Mouse (Mus musculus): ENCODE data around the gene Ptcd1. TPM values are rescaled to one million over a fixed set of nuclear protein-coding genes. Genes with fewer than 3 reads are reported as not detected.
A peak's percentile ranks its signal among the peaks of the same experiment; 100 is the strongest.

The Ptcd1 gene
- polyA plus RNA-seq, 2 experiments = 5.4 to 5.5 TPM

DNA sequence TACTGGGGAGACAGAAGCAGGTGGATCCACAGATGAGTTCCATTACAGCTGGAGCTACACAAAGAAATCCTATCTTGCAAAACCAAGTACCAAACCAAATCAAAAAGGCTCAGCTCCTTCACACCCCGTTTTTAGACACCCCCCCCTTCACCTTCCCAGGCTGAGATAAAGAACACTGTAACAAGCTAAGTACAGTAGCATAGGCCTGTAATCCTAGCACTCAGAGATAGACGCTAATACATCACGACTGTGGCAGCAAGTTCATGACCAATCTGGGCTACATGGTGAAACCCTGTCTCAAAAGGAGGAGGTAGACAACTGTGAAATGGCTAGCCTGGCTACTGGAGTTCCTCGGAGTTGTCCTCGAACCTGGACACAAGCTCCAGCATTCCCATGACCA is 23.5 kb upstream of the Ptcd1 start:
- Histone ChIP-seq H3K4me2 (ENCODE audit: low read depth) (peak overlapping the region; percentile 87), H3K4me3 (ENCODE audit: insufficient read depth in 1 of 2, low read depth in 2 of 2, low read length in 2 of 2) (peak overlapping the region; percentile 87 to 95), H3K27me3 (ENCODE audit: control insufficient read depth, insufficient read depth, low read length) (no peaks in the 10 kb centered on the region), H3K36me3 (replicated peaks; ENCODE audit: control insufficient read depth, insufficient read depth, low read depth) (peaks cover 34% of the 10 kb centered on the region), H3K9me3 (ENCODE audit: control insufficient read depth, low read length) (no peaks in the 10 kb centered on the region), H3K4me1 (replicated peaks; ENCODE audit: control insufficient read depth in 2 of 2, insufficient read depth in 2 of 2, low read length in 1 of 2) (peaks cover 17 to 25% of the 10 kb centered on the region in 2 experiments), H3K9ac (replicated peaks) (peak overlapping the region; percentile 92), H3K27ac (peak overlapping the region; percentile 65)
- DNase-seq (ENCODE audit: low read depth in 3 of 3, low spot score in 3 of 3) (no peak), ATAC-seq (ENCODE audit: insufficient read depth) (peak; percentile 29; the same call in 1 of the 2 replicates)
- TF ChIP-seq CTCF (IDR thresholded peaks at IDR 0.05; ENCODE audit: low read depth) (no peak), EP300 (IDR thresholded peaks at IDR 0.05; ENCODE audit: low read depth) (0 out of 2 replicates have a peak, but pooled peaks have one; percentile 8)
- 13% methylated on average over 5 of the region's 5 CpGs for WGBS (ENCODE audit: insufficient replicate concordance)

GRCm38 (mm10) chr5:145189416-145189815 is 22.5 kb upstream of the Ptcd1 start:
- H3K36me3 ChIP-seq (replicated peaks; ENCODE audit: control insufficient read depth, insufficient read depth, low read depth) = peaks cover 29% of the 10 kb centered on the region

GRCm38 (mm10) chr5:145185244-145185643 is 18.3 kb upstream of the Ptcd1 start:
- DNase-seq (ENCODE audit: low read depth in 3 of 3, low spot score in 3 of 3) (no peak), ATAC-seq (ENCODE audit: insufficient read depth) (no peak)
- H3K4me3 ChIP-seq (ENCODE audit: insufficient read depth in 1 of 2, low read depth in 2 of 2, low read length in 2 of 2) = no peak overlapping the region
- H3K4me2 ChIP-seq (ENCODE audit: low read depth) = no peak overlapping the region
- peaks cover 14 to 16% of the 10 kb centered on the region in 2 experiments for H3K4me1 ChIP-seq (replicated peaks; ENCODE audit: control insufficient read depth in 2 of 2, insufficient read depth in 2 of 2, low read length in 1 of 2)
- no peak overlapping the region for H3K27ac ChIP-seq
- H3K9ac ChIP-seq (replicated peaks) = no peak overlapping the region
- no peaks in the 10 kb centered on the region for H3K27me3 ChIP-seq (ENCODE audit: control insufficient read depth, insufficient read depth, low read length)
- 77% methylated on average over 2 of the region's 2 CpGs for WGBS (ENCODE audit: insufficient replicate concordance)
- no peaks in the 10 kb centered on the region for H3K9me3 ChIP-seq (ENCODE audit: control insufficient read depth, low read length)
- peaks cover 60% of the 10 kb centered on the region for H3K36me3 ChIP-seq (replicated peaks; ENCODE audit: control insufficient read depth, insufficient read depth, low read depth)
- TF ChIP-seq EP300 (IDR thresholded peaks at IDR 0.05; ENCODE audit: low read depth) (no peak), CTCF (IDR thresholded peaks at IDR 0.05; ENCODE audit: low read depth) (no peak)

More at GRCm38 (mm10) chr5:145189416-145189815, 22.5 kb upstream of the Ptcd1 start:
- Histone ChIP-seq H3K4me2 (ENCODE audit: low read depth) (peak overlapping the region; percentile 87), H3K9me3 (ENCODE audit: control insufficient read depth, low read length) (no peaks in the 10 kb centered on the region), H3K4me3 (ENCODE audit: insufficient read depth in 1 of 2, low read depth in 2 of 2, low read length in 2 of 2) (peak overlapping the region; percentile 18 to 87; a peak in 3 of 4 replicates), H3K9ac (replicated peaks) (no peak overlapping the region), H3K4me1 (replicated peaks; ENCODE audit: control insufficient read depth in 2 of 2, insufficient read depth in 2 of 2, low read length in 1 of 2) (peaks cover 17 to 25% of the 10 kb centered on the region in 2 experiments), H3K27ac (peak overlapping the region; percentile 65), H3K27me3 (ENCODE audit: control insufficient read depth, insufficient read depth, low read length) (no peaks in the 10 kb centered on the region)
- DNase-seq (ENCODE audit: low read depth in 3 of 3, low spot score in 3 of 3) (no peak), ATAC-seq (ENCODE audit: insufficient read depth) (no peak)
- WGBS (ENCODE audit: insufficient replicate concordance) = 32% methylated on average over 6 of the region's 6 CpGs
- no peak for TF ChIP-seq CTCF (IDR thresholded peaks at IDR 0.05; ENCODE audit: low read depth)
- TF ChIP-seq EP300 (IDR thresholded peaks at IDR 0.05; ENCODE audit: low read depth) = no peak

DNA sequence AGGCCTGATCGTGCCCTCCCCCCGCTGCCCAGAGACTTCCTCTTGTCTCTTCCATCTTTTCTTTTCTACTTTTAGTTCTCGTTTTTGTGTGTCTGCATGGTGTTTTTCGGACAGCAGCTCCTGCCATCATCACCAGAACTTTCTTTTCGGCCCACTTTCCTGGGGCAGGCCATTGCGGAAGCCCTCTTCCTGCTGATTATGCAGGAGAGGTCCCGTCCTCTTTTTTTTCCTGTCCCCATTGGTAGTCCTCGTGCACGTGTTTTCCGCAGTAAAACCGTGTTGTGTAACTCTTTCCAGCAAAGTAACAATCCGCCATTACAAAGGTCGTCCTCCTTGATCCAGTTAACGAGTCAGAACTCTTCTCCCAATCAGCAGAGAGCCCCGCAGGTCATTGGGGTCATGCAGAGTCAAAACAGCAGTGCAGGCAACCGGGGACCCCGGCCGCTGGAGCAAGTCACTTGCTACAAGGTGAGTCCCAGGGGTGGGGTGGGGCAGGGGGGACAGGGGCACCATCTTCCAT is 11.6 kb upstream of the Ptcd1 start:
- H3K27me3 ChIP-seq (ENCODE audit: control insufficient read depth, insufficient read depth, low read length) = no peaks in the 10 kb centered on the region
- no peak overlapping the region for H3K9ac ChIP-seq (replicated peaks)
- H3K4me1 ChIP-seq (replicated peaks; ENCODE audit: control insufficient read depth in 2 of 2, insufficient read depth in 2 of 2, low read length in 1 of 2) = no peaks in the 10 kb centered on the region
- no peak overlapping the region for H3K4me2 ChIP-seq (ENCODE audit: low read depth)
- no peak overlapping the region for H3K27ac ChIP-seq
- H3K36me3 ChIP-seq (replicated peaks; ENCODE audit: control insufficient read depth, insufficient read depth, low read depth) = peaks cover 81% of the 10 kb centered on the region
- ATAC-seq (ENCODE audit: insufficient read depth) (no peak; the same call in 1 of the 2 replicates), DNase-seq (ENCODE audit: low read depth in 3 of 3, low spot score in 3 of 3) (no peak)
- no peaks in the 10 kb centered on the region for H3K9me3 ChIP-seq (ENCODE audit: control insufficient read depth, low read length)
- WGBS (ENCODE audit: insufficient replicate concordance) = 77% methylated on average over 18 of the region's 18 CpGs
- no peak overlapping the region for H3K4me3 ChIP-seq (ENCODE audit: insufficient read depth in 1 of 2, low read depth in 2 of 2, low read length in 2 of 2)
- no peak for TF ChIP-seq CTCF (IDR thresholded peaks at IDR 0.05; ENCODE audit: low read depth)
- no peak for TF ChIP-seq EP300 (IDR thresholded peaks at IDR 0.05; ENCODE audit: low read depth)

DNA sequence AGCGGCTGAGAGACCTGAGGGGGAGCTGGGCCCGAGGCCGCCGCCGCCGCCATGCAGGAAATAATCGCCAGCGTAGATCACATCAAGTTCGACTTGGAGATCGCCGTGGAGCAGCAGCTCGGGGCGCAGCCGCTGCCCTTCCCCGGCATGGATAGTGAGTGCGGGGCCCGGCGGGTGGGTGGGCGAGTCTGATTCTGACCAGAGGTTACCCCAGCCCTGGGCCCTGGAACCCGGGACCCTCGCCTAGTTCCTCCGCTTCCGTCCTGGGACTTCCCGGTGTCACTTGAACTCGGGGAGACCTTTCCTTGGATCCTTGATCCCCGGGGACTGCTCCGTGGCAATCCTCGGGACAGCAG is 376 bp upstream of the Ptcd1 start:
- TF ChIP-seq EP300 (IDR thresholded peaks at IDR 0.05; ENCODE audit: low read depth) (no peak), CTCF (IDR thresholded peaks at IDR 0.05; ENCODE audit: low read depth) (no peak)
- H3K4me2 ChIP-seq (ENCODE audit: low read depth) = peak overlapping the region; percentile 80
- H3K4me1 ChIP-seq (replicated peaks; ENCODE audit: control insufficient read depth in 2 of 2, insufficient read depth in 2 of 2, low read length in 1 of 2) = peaks cover 11 to 13% of the 10 kb centered on the region in 2 experiments
- peak overlapping the region; percentile 82 for H3K9ac ChIP-seq (replicated peaks)
- peak overlapping the region; percentile 74 to 98 for H3K4me3 ChIP-seq (ENCODE audit: insufficient read depth in 1 of 2, low read depth in 2 of 2, low read length in 2 of 2)
- ATAC-seq (ENCODE audit: insufficient read depth) (peak; percentile 26; the same call in 1 of the 2 replicates), DNase-seq (ENCODE audit: low read depth in 3 of 3, low spot score in 3 of 3) (no peak)
- WGBS (ENCODE audit: insufficient replicate concordance) = 0% methylated on average over 26 of the region's 28 CpGs
- peak overlapping the region; percentile 18 for H3K27ac ChIP-seq
- H3K27me3 ChIP-seq (ENCODE audit: control insufficient read depth, insufficient read depth, low read length) = no peaks in the 10 kb centered on the region
- no peaks in the 10 kb centered on the region for H3K9me3 ChIP-seq (ENCODE audit: control insufficient read depth, low read length)
- peaks cover 27% of the 10 kb centered on the region for H3K36me3 ChIP-seq (replicated peaks; ENCODE audit: control insufficient read depth, insufficient read depth, low read depth)
